Mouse (Mus musculus): ENCODE measurements around the gene Cdh13.

- TF ChIP-seq GATA1 (IDR thresholded peaks at IDR 0.05; ENCODE audit: low read length) (no peak), TAL1 (IDR thresholded peaks at IDR 0.05; ENCODE audit: low read length) (no peak)
Observed at GRCm38 (mm10) chr8:118513259-118513658, 229.7 kb downstream of the Cdh13 start.

Measured in erythroblast, embryonic 14.5 days (primary cell).